Mouse (Mus musculus) heart, embryonic 10.5 days (tissue): ENCODE measurements around the gene Ssbp1. TPM values are rescaled to one million over a fixed set of nuclear protein-coding genes. Genes with fewer than 3 reads are reported as not detected.

Experiments
- DNase-seq: peaks from one replicate; pipeline ENCODE4 v3.0.0-alpha.2; 2017; ENCODE audit warnings: low spot score
- H3K27ac ChIP-seq: fragments of 300-500 bp; sonication (generic); 2 replicates; pipeline ENCODE4 v1.5.1; 2016; ENCODE audit warnings: mild to moderate bottlenecking
- H3K27me3 ChIP-seq: fragments of 300-500 bp; sonication (generic); 2 replicates; pipeline ENCODE4 v1.6.1; 2016; ENCODE audit warnings: mild to moderate bottlenecking; ENCODE audit not compliant: poor library complexity, insufficient read depth, severe bottlenecking
- H3K36me3 ChIP-seq: fragments of 300-500 bp; sonication (generic); 2 replicates; pipeline ENCODE4 v1.6.1; 2016; ENCODE audit warnings: mild to moderate bottlenecking, moderate library complexity
- H3K4me1 ChIP-seq: fragments of 300-500 bp; sonication (generic); 2 replicates; pipeline ENCODE4 v1.6.1; 2016; ENCODE audit warnings: mild to moderate bottlenecking
- H3K4me3 ChIP-seq: fragments of 300-500 bp; sonication (generic); 2 replicates; pipeline ENCODE4 v1.5.1; 2016; ENCODE audit warnings: mild to moderate bottlenecking, moderate library complexity
- H3K9me3 ChIP-seq: fragments of 300-500 bp; sonication (generic); 2 replicates; pipeline ENCODE4 v1.6.1; 2016; ENCODE audit warnings: mild to moderate bottlenecking, moderate library complexity
- WGBS: fragments of 180-500 bp; shearing (Covaris S2); methylation state at CpG from one replicate; pipeline ENCODE4 v1.1.7; 2016; 5-methylcytosine and 5-hydroxymethylcytosine counted together
- polyA plus RNA-seq: library from polyadenylated mRNA; unstranded; fragments of >200 nt; fragmentation: Nextera tagmentation; extraction: Ambion mirVana; gene quantifications from 2 replicates; pipeline ENCODE4 v1.2.1, GENCODE M21; 2016

Ssbp1 gene
- polyA plus RNA-seq, 1 experiment from 2014 or later: 162 TPM

DNA sequence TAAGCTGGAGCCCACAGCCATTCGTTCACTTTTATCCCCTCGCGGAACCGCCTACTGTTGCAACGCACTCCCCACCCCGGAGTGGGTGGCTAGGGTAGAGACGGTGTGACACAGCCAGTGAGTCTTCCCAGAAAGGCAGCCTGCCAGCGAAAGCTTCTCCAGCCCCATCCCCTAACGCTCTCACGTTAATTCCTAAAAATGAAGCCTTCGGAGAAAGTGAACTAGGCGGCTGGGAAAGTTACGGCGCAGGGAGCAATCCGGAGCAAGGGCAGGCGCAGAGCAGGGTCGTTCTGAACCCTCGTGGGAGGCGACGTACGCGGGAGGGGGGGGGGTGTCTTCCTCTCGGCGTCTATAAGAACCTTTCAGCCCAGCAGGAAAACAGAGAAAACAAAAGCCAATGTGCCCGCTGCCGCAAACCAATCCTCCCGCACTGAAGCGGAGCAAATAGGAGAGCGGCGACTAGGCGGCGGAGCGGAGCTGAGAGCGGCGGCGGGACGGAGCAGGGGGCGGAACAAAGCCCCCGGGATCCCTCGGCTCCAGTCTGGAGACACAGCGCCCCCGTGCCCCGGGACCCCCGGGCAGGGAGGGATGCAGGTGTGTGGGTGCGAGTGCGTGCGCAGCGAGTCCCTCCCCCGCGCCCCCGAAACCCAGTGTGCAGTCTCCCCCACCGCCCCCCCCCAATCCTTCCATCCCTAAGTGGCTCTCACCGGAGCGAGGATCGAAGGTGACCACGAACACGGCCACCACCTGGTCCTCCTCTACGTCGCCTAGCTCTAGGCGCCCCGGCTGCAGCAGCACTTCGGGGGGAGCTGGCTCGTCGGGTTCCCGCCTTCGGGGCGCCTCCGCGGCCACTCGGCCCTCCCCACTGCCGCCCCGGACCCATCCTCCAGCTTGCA lies 35.8 kb upstream of the Ssbp1 start:
- H3K4me3 ChIP-seq: peak overlapping the region; percentile 89

DNA sequence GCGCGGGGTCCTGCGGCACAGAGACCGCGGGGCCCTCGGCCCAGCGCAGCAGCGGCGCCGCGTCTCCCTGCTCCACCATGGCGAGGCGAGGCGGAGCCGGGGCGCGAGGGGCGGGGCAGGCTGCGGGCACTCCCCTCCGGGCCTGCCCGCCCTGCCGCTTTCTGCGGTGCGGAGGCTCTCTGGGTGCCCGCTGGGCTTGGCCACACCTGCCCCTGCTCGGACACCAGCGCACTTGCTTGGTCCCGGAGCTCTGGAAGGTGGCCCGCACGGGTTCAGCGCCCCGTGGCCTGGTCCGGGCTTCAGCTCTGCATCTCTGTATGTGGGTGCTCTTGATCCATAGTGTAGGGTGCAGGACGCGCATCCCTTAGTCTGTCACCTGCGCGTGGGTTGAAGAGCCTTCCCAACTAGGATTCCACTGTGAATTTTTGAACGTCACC lies 35.1 kb upstream of the Ssbp1 start, which contains the start of gene E330009J07Rik:
E330009J07Rik (minus strand) TSS at position 89 of the 437 bp plus-strand sequence.
- H3K27ac ChIP-seq: peak within 1 kb of the TSS; percentile 92
- H3K4me3 ChIP-seq: peak within 1 kb of the TSS; percentile 89
- H3K36me3 ChIP-seq: no peaks in the 10 kb centered on the region
- no peaks in the 10 kb centered on the region for H3K9me3 ChIP-seq
- peaks cover 22% of the 10 kb centered on the region for H3K27me3 ChIP-seq
- 1% methylated on average over 38 of the region's 38 CpGs for WGBS
- peak; percentile 82 for DNase-seq
- peaks cover 5% of the 10 kb centered on the region; the same call in 1 of the 2 replicates for H3K4me1 ChIP-seq

More for the DNA sequence above, 35.8 kb upstream of the Ssbp1 start:
- WGBS: under 1% methylated on average over 70 of the region's 72 CpGs
- Histone ChIP-seq H3K27ac (peak overlapping the region; percentile 92), H3K4me1 (peaks cover 5% of the 10 kb centered on the region; the same call in 1 of the 2 replicates), H3K27me3 (peaks cover 21% of the 10 kb centered on the region), H3K9me3 (no peaks in the 10 kb centered on the region), H3K36me3 (no peaks in the 10 kb centered on the region)
- no peak for DNase-seq

GRCm38 (mm10) chr6:40438936-40439335 lies 32.2 kb upstream of the Ssbp1 start, which contains the start of gene Wee2:
Gene Wee2, plus strand, starts transcription at chr6:40439088.
- H3K36me3 ChIP-seq: no peaks in the 10 kb centered on the region
- peaks cover 23% of the 10 kb centered on the region for H3K27me3 ChIP-seq
- 77% methylated on average over 5 of the region's 5 CpGs for WGBS
- H3K9me3 ChIP-seq: no peaks in the 10 kb centered on the region
- DNase-seq: no peak
- peaks cover 5% of the 10 kb centered on the region; the same call in 1 of the 2 replicates for H3K4me1 ChIP-seq
- no peak within 1 kb of the TSS for H3K27ac ChIP-seq
- no peak within 1 kb of the TSS for H3K4me3 ChIP-seq

DNA sequence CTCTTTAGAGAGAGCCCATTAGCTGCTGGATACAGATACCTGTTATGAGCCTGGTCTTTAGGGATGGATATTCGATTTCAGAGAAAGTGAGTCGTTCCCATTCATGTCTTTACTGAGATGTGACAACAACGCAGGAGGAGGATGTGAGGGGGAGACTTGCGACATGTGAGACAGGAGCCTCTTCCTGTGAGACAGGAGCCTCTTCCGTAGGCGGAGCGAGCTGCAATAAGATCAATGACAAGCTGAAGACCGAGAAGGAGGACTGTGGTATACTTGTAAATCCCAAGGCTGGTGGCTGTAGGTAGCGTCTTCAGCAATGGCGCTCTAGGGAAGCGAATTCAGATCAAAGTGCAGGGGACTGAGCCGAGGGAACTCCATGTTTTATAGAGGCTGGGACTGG lies 31.4 kb upstream of the Ssbp1 start:
- WGBS: 31% methylated on average over 12 of the region's 12 CpGs

GRCm38 (mm10) chr6:40441276-40441675 lies 29.9 kb upstream of the Ssbp1 start:
- no peak for DNase-seq
- H3K27ac ChIP-seq: no peak overlapping the region
- no peaks in the 10 kb centered on the region for H3K36me3 ChIP-seq
- no peaks in the 10 kb centered on the region for H3K9me3 ChIP-seq
- no peaks in the 10 kb centered on the region for H3K4me1 ChIP-seq
- H3K27me3 ChIP-seq: peaks cover 23% of the 10 kb centered on the region
- no peak overlapping the region for H3K4me3 ChIP-seq
- WGBS: 64% methylated on average over 3 of the region's 3 CpGs

More for the DNA sequence above, 31.4 kb upstream of the Ssbp1 start:
- Histone ChIP-seq H3K27me3 (peaks cover 23% of the 10 kb centered on the region), H3K27ac (no peak overlapping the region), H3K36me3 (no peaks in the 10 kb centered on the region), H3K9me3 (no peaks in the 10 kb centered on the region), H3K4me1 (peaks cover 5% of the 10 kb centered on the region; the same call in 1 of the 2 replicates), H3K4me3 (no peak overlapping the region)
- DNase-seq: no peak

GRCm38 (mm10) chr6:40441755-40442154 lies 29.4 kb upstream of the Ssbp1 start:
- DNase-seq: no peak
- H3K4me1 ChIP-seq: no peaks in the 10 kb centered on the region
- no peaks in the 10 kb centered on the region for H3K9me3 ChIP-seq
- no peak overlapping the region for H3K27ac ChIP-seq
- WGBS: 33% methylated on average over 3 of the region's 3 CpGs
- no peaks in the 10 kb centered on the region for H3K36me3 ChIP-seq
- H3K27me3 ChIP-seq: peaks cover 23% of the 10 kb centered on the region
- no peak overlapping the region for H3K4me3 ChIP-seq

DNA sequence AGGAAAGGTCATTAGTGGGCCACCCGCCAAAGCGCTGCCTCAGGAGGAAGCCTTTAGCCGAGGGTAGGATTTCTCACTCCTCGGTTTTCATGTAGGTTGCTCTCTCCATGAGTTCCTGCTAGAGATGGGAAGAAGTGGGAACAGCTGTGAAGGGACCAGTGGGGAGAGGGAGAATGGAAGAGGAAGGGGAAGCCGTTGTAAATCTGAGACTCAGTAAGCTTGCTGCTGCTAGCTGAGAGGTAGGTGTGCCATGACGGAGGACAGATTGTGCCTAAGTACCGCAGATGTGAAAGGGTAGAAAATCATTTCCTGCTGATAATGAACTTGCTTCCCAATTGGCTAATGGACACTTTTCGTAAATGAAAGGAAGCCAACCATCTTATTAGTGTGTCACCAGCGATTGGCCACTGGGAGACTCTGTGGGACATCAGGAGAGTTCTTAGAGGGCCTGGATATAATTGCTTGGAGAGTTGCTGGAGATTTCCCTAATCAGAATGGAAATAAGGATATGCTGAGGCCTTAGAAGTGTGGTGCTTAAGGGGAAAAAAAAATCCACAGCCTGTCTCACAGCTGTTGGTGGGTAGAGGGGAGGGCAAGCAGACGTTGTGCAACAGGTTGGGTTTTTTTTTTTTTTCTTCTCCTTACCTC lies 27.7 kb upstream of the Ssbp1 start:
- H3K9me3 ChIP-seq: no peaks in the 10 kb centered on the region
- no peak overlapping the region for H3K4me3 ChIP-seq
- no peak overlapping the region for H3K27ac ChIP-seq
- WGBS: 27% methylated on average over 10 of the region's 10 CpGs
- H3K4me1 ChIP-seq: no peaks in the 10 kb centered on the region
- DNase-seq: no peak
- H3K36me3 ChIP-seq: no peaks in the 10 kb centered on the region
- H3K27me3 ChIP-seq: peaks cover 12% of the 10 kb centered on the region; the same call in 1 of the 2 replicates

DNA sequence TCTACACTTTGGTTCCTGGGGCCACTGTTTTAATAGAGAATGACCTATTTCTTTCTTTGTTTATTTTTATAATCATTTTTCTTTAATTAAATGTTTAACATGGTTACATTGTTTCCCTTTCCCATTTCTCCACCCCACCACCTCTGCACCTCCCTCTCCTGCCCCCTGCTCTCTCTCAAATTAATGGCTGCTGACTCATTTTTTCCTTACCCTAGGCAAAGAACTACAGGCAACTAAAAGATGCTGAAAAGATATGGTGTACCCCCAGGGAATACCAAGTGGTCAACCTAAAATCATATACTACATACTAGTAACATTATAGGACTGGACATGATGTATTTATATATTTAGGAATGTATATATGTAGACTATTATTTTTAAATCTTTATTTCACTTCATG lies 22.5 kb upstream of the Ssbp1 start:
- Histone ChIP-seq H3K27ac (no peak overlapping the region), H3K4me3 (no peak overlapping the region), H3K27me3 (no peaks in the 10 kb centered on the region), H3K9me3 (no peaks in the 10 kb centered on the region), H3K4me1 (no peaks in the 10 kb centered on the region), H3K36me3 (no peaks in the 10 kb centered on the region)
- no peak for DNase-seq

- Histone ChIP-seq H3K9me3 (no peaks in the 10 kb centered on the region), H3K27me3 (no peaks in the 10 kb centered on the region; the same call in 1 of the 2 replicates), H3K4me3 (no peak overlapping the region), H3K36me3 (no peaks in the 10 kb centered on the region), H3K27ac (no peak overlapping the region), H3K4me1 (no peaks in the 10 kb centered on the region)
- 27% methylated on average over 7 of the region's 7 CpGs for WGBS
- no peak for DNase-seq
These were observed 16.6 kb upstream of the Ssbp1 start for GRCm38 (mm10) chr6:40454436-40455041.

DNA sequence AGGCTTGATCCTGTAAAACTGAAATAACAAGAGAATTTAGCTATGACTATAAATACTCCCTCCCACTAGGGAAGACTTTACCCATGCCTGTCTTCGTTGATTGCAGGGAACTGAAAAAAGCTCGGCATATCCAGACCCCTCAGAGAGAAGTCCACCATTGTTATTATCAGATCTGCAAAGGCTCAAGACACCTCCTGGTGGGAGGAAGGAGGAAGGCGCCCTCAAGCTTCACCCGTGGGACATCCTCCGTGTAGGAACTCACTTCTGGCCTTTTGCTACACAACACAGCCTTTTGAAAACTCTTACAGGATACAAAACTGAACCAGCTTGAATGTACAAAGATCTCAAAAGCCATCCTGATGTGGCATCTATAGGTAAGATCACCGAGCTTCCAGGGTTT lies 5.4 kb upstream of the Ssbp1 start:
- 46% methylated on average over 6 of the region's 6 CpGs for WGBS
- Histone ChIP-seq H3K4me1 (no peaks in the 10 kb centered on the region), H3K27ac (no peak overlapping the region), H3K4me3 (no peak overlapping the region), H3K27me3 (no peaks in the 10 kb centered on the region), H3K9me3 (no peaks in the 10 kb centered on the region), H3K36me3 (no peaks in the 10 kb centered on the region)
- DNase-seq: no peak

- H3K36me3 ChIP-seq: peaks cover 35% of the 10 kb centered on the region
- no peaks in the 10 kb centered on the region for H3K9me3 ChIP-seq
- peak overlapping the region; percentile 87 for H3K4me3 ChIP-seq
- H3K4me1 ChIP-seq: peaks cover 10% of the 10 kb centered on the region
- H3K27me3 ChIP-seq: no peaks in the 10 kb centered on the region
- DNase-seq: no peak
- under 1% methylated on average over 7 of the region's 7 CpGs for WGBS
- H3K27ac ChIP-seq: peak overlapping the region; percentile 98
These were observed 513 bp downstream of the Ssbp1 start for GRCm38 (mm10) chr6:40471720-40472010.

- Histone ChIP-seq H3K36me3 (peaks cover 65% of the 10 kb centered on the region), H3K27me3 (no peaks in the 10 kb centered on the region), H3K9me3 (no peaks in the 10 kb centered on the region), H3K4me3 (no peak overlapping the region), H3K4me1 (peaks cover 10% of the 10 kb centered on the region), H3K27ac (no peak overlapping the region)
- no peak for DNase-seq
- WGBS: 88% methylated on average over 4 of the region's 4 CpGs
These were observed 5.0 kb downstream of the Ssbp1 start for GRCm38 (mm10) chr6:40476132-40476531.

- Histone ChIP-seq H3K9me3 (no peaks in the 10 kb centered on the region), H3K4me1 (no peaks in the 10 kb centered on the region), H3K4me3 (no peak overlapping the region), H3K36me3 (peaks cover 82% of the 10 kb centered on the region), H3K27me3 (no peaks in the 10 kb centered on the region), H3K27ac (no peak overlapping the region)
- no peak for DNase-seq
- 80% methylated on average over 1 of the region's 1 CpGs for WGBS
These were observed 8.6 kb downstream of the Ssbp1 start for GRCm38 (mm10) chr6:40479705-40480104.
